Mouse (Mus musculus): Measurements from ENCODE around the gene Gm2a. TPM values are rescaled to one million over a fixed set of nuclear protein-coding genes. Genes with fewer than 3 reads are reported as not detected.

The Gm2a gene
- polyA plus RNA-seq, 1 experiment from 2014 or later, result 42.2 TPM

GRCm38 (mm10) chr11:55131077-55131742 lies 33.3 kb downstream of the Gm2a start:
- no peak for ATAC-seq (ENCODE audit: extremely low read depth, insufficient number of reproducible peaks, low FRiP score, low TSS enrichment)
- H3K4me2 ChIP-seq, result no peak overlapping the region
- H3K9me3 ChIP-seq, result no peaks in the 10 kb centered on the region
- WGBS, result 82% methylated on average over 11 of the region's 11 CpGs
- no peak overlapping the region for H3K4me3 ChIP-seq
- no peaks in the 10 kb centered on the region for H3K27me3 ChIP-seq (replicated peaks)
- H3K9ac ChIP-seq, result no peak overlapping the region
- H3K36me3 ChIP-seq, result no peaks in the 10 kb centered on the region
- H3K27ac ChIP-seq (replicated peaks), result no peak overlapping the region
- H3K4me1 ChIP-seq, result no peaks in the 10 kb centered on the region

- ATAC-seq (ENCODE audit: extremely low read depth, insufficient number of reproducible peaks, low FRiP score, low TSS enrichment), result no peak
- H3K27me3 ChIP-seq (replicated peaks), result no peaks in the 10 kb centered on the region
- H3K9ac ChIP-seq, result no peak overlapping the region
- no peak overlapping the region for H3K4me3 ChIP-seq
- H3K27ac ChIP-seq (replicated peaks), result no peak overlapping the region
- H3K4me1 ChIP-seq, result no peaks in the 10 kb centered on the region
- H3K36me3 ChIP-seq, result no peaks in the 10 kb centered on the region
- H3K9me3 ChIP-seq, result no peaks in the 10 kb centered on the region
- 71% methylated on average over 1 of the region's 1 CpGs for WGBS
- H3K4me2 ChIP-seq, result no peak overlapping the region
These were observed 34.0 kb downstream of the Gm2a start for GRCm38 (mm10) chr11:55131946-55132345.

- Histone ChIP-seq H3K9ac (no peak overlapping the region), H3K27me3 (replicated peaks) (no peaks in the 10 kb centered on the region), H3K36me3 (no peaks in the 10 kb centered on the region), H3K4me1 (no peaks in the 10 kb centered on the region), H3K4me3 (no peak overlapping the region), H3K27ac (replicated peaks) (no peak overlapping the region), H3K9me3 (no peaks in the 10 kb centered on the region), H3K4me2 (no peak overlapping the region)
- ATAC-seq (ENCODE audit: extremely low read depth, insufficient number of reproducible peaks, low FRiP score, low TSS enrichment), result no peak
- 89% methylated on average over 1 of the region's 1 CpGs for WGBS
These were observed 35.3 kb downstream of the Gm2a start for GRCm38 (mm10) chr11:55133204-55133603.

- no peak overlapping the region for H3K4me2 ChIP-seq
- H3K27ac ChIP-seq (replicated peaks), result no peak overlapping the region
- ATAC-seq (ENCODE audit: extremely low read depth, insufficient number of reproducible peaks, low FRiP score, low TSS enrichment), result no peak
- 81% methylated on average over 1 of the region's 1 CpGs for WGBS
- no peaks in the 10 kb centered on the region for H3K4me1 ChIP-seq
- no peaks in the 10 kb centered on the region for H3K36me3 ChIP-seq
- no peaks in the 10 kb centered on the region for H3K27me3 ChIP-seq (replicated peaks)
- H3K4me3 ChIP-seq, result no peak overlapping the region
- no peak overlapping the region for H3K9ac ChIP-seq
- no peaks in the 10 kb centered on the region for H3K9me3 ChIP-seq
These were observed 36.5 kb downstream of the Gm2a start for GRCm38 (mm10) chr11:55134407-55134806.

GRCm38 (mm10) chr11:55134871-55135270 lies 37.0 kb downstream of the Gm2a start:
- 85% methylated on average over 5 of the region's 5 CpGs for WGBS
- H3K9me3 ChIP-seq, result no peaks in the 10 kb centered on the region
- H3K9ac ChIP-seq, result no peak overlapping the region
- no peak overlapping the region for H3K4me3 ChIP-seq
- no peaks in the 10 kb centered on the region for H3K4me1 ChIP-seq
- no peaks in the 10 kb centered on the region for H3K27me3 ChIP-seq (replicated peaks)
- ATAC-seq (ENCODE audit: extremely low read depth, insufficient number of reproducible peaks, low FRiP score, low TSS enrichment), result no peak
- no peak overlapping the region for H3K4me2 ChIP-seq
- no peaks in the 10 kb centered on the region for H3K36me3 ChIP-seq
- no peak overlapping the region for H3K27ac ChIP-seq (replicated peaks)

GRCm38 (mm10) chr11:55136770-55137547 lies 39.0 kb downstream of the Gm2a start:
- no peak overlapping the region for H3K4me2 ChIP-seq
- no peak overlapping the region for H3K27ac ChIP-seq (replicated peaks)
- 69% methylated on average over 15 of the region's 15 CpGs for WGBS
- no peaks in the 10 kb centered on the region for H3K36me3 ChIP-seq
- no peak for ATAC-seq (ENCODE audit: extremely low read depth, insufficient number of reproducible peaks, low FRiP score, low TSS enrichment)
- no peaks in the 10 kb centered on the region for H3K9me3 ChIP-seq
- no peaks in the 10 kb centered on the region for H3K4me1 ChIP-seq
- no peak overlapping the region for H3K4me3 ChIP-seq
- no peaks in the 10 kb centered on the region for H3K27me3 ChIP-seq (replicated peaks)
- no peak overlapping the region for H3K9ac ChIP-seq

GRCm38 (mm10) chr11:55137646-55138045 lies 39.7 kb downstream of the Gm2a start:
- Histone ChIP-seq H3K9ac (no peak overlapping the region), H3K4me2 (no peak overlapping the region), H3K9me3 (no peaks in the 10 kb centered on the region), H3K27ac (replicated peaks) (no peak overlapping the region), H3K27me3 (replicated peaks) (no peaks in the 10 kb centered on the region), H3K36me3 (no peaks in the 10 kb centered on the region), H3K4me3 (no peak overlapping the region), H3K4me1 (no peaks in the 10 kb centered on the region)
- ATAC-seq (ENCODE audit: extremely low read depth, insufficient number of reproducible peaks, low FRiP score, low TSS enrichment), result no peak

GRCm38 (mm10) chr11:55141502-55141901 lies 43.6 kb downstream of the Gm2a start:
- no peaks in the 10 kb centered on the region for H3K36me3 ChIP-seq
- no peaks in the 10 kb centered on the region for H3K9me3 ChIP-seq
- H3K4me1 ChIP-seq, result no peaks in the 10 kb centered on the region
- no peak overlapping the region for H3K27ac ChIP-seq (replicated peaks)
- no peaks in the 10 kb centered on the region for H3K27me3 ChIP-seq (replicated peaks)
- no peak for ATAC-seq (ENCODE audit: extremely low read depth, insufficient number of reproducible peaks, low FRiP score, low TSS enrichment)
- no peak overlapping the region for H3K4me2 ChIP-seq
- H3K4me3 ChIP-seq, result no peak overlapping the region
- WGBS, result 73% methylated on average over 4 of the region's 4 CpGs
- H3K9ac ChIP-seq, result no peak overlapping the region

GRCm38 (mm10) chr11:55144011-55144410 lies 46.1 kb downstream of the Gm2a start:
- H3K4me3 ChIP-seq, result no peak overlapping the region
- ATAC-seq (ENCODE audit: extremely low read depth, insufficient number of reproducible peaks, low FRiP score, low TSS enrichment), result no peak

GRCm38 (mm10) chr11:55146855-55147254 lies 48.9 kb downstream of the Gm2a start:
- WGBS, result 75% methylated on average over 1 of the region's 1 CpGs
- no peak overlapping the region for H3K9ac ChIP-seq
- no peak overlapping the region for H3K4me2 ChIP-seq
- H3K4me1 ChIP-seq, result no peaks in the 10 kb centered on the region
- no peak overlapping the region for H3K4me3 ChIP-seq
- H3K27me3 ChIP-seq (replicated peaks), result no peaks in the 10 kb centered on the region
- H3K9me3 ChIP-seq, result no peaks in the 10 kb centered on the region
- ATAC-seq (ENCODE audit: extremely low read depth, insufficient number of reproducible peaks, low FRiP score, low TSS enrichment), result no peak
- H3K27ac ChIP-seq (replicated peaks), result no peak overlapping the region
- H3K36me3 ChIP-seq, result no peaks in the 10 kb centered on the region

More at GRCm38 (mm10) chr11:55144011-55144410, 46.1 kb downstream of the Gm2a start:
- Histone ChIP-seq H3K36me3 (no peaks in the 10 kb centered on the region), H3K4me2 (no peak overlapping the region), H3K27ac (replicated peaks) (no peak overlapping the region), H3K27me3 (replicated peaks) (no peaks in the 10 kb centered on the region), H3K9me3 (no peaks in the 10 kb centered on the region), H3K9ac (no peak overlapping the region), H3K4me1 (no peaks in the 10 kb centered on the region)
- WGBS, result 78% methylated on average over 5 of the region's 5 CpGs

- Histone ChIP-seq H3K36me3 (no peaks in the 10 kb centered on the region), H3K9ac (no peak overlapping the region), H3K27me3 (replicated peaks) (no peaks in the 10 kb centered on the region), H3K4me3 (no peak overlapping the region), H3K4me1 (no peaks in the 10 kb centered on the region), H3K4me2 (no peak overlapping the region), H3K27ac (replicated peaks) (no peak overlapping the region), H3K9me3 (no peaks in the 10 kb centered on the region)
- no peak for ATAC-seq (ENCODE audit: extremely low read depth, insufficient number of reproducible peaks, low FRiP score, low TSS enrichment)
- 58% methylated on average over 6 of the region's 6 CpGs for WGBS
These were observed 49.5 kb downstream of the Gm2a start for GRCm38 (mm10) chr11:55147423-55147822.

GRCm38 (mm10) chr11:55148461-55148860 lies 50.5 kb downstream of the Gm2a start:
- WGBS, result 70% methylated on average over 4 of the region's 4 CpGs
- H3K4me1 ChIP-seq, result no peaks in the 10 kb centered on the region
- no peaks in the 10 kb centered on the region for H3K36me3 ChIP-seq
- H3K9me3 ChIP-seq, result no peaks in the 10 kb centered on the region
- H3K27me3 ChIP-seq (replicated peaks), result no peaks in the 10 kb centered on the region
- no peak overlapping the region for H3K9ac ChIP-seq
- no peak overlapping the region for H3K4me2 ChIP-seq
- no peak for ATAC-seq (ENCODE audit: extremely low read depth, insufficient number of reproducible peaks, low FRiP score, low TSS enrichment)
- no peak overlapping the region for H3K27ac ChIP-seq (replicated peaks)
- H3K4me3 ChIP-seq, result no peak overlapping the region
